Mouse (Mus musculus) ES-Bruce4 (cell line): ENCODE data around the gene H2-T22. TPM values are rescaled to one million over a fixed set of nuclear protein-coding genes. Genes with fewer than 3 reads are reported as not detected.
A peak's percentile ranks its signal among the peaks of the same experiment; 100 is the strongest.

Experiments
- H3K27ac ChIP-seq: 2 replicates; pipeline ENCODE4 v1.5.1; 2012; ENCODE audit warnings: low read length, inconsistent platforms; ENCODE audit not compliant: insufficient read depth
- H3K27me3 ChIP-seq: 2 replicates; pipeline ENCODE4 v1.6.1; 2012; ENCODE audit warnings: mild to moderate bottlenecking, low read length, inconsistent platforms; ENCODE audit not compliant: control insufficient read depth, poor library complexity, insufficient read depth, severe bottlenecking
- H3K36me3 ChIP-seq: 2 replicates; pipeline ENCODE4 v1.6.1; 2012; ENCODE audit warnings: inconsistent platforms, mild to moderate bottlenecking, low read length, moderate library complexity; ENCODE audit not compliant: control insufficient read depth, poor library complexity, insufficient read depth, severe bottlenecking
- H3K4me1 ChIP-seq: one replicate; pipeline ENCODE4 v1.8.1; 2011; ENCODE audit warnings: low read length; ENCODE audit not compliant: control insufficient read depth, insufficient read depth
- H3K4me3 ChIP-seq: 2 replicates; pipeline ENCODE4 v1.5.1; 2011; ENCODE audit warnings: low read depth, mild to moderate bottlenecking, low read length
- H3K9ac ChIP-seq: 2 replicates; pipeline ENCODE4 v1.6.1; 2012; ENCODE audit warnings: low read depth, mild to moderate bottlenecking, inconsistent platforms; ENCODE audit not compliant: poor library complexity, severe bottlenecking
- H3K9me3 ChIP-seq: replicated peaks from 2 replicates; pipeline ENCODE4 v1.6.1; 2012; ENCODE audit warnings: mild to moderate bottlenecking, low read length, inconsistent platforms; ENCODE audit not compliant: control insufficient read depth, poor library complexity, insufficient read depth, severe bottlenecking
- CTCF ChIP-seq: IDR thresholded peaks from one replicate; pipeline ENCODE4 v1.8.1; 2011; ENCODE audit warnings: low read depth, low read length
- EP300 ChIP-seq: IDR thresholded peaks from 2 replicates; pipeline ENCODE4 v1.6.1; 2011; ENCODE audit warnings: low read depth, low read length; ENCODE audit not compliant: insufficient read depth
- POLR2A ChIP-seq: IDR thresholded peaks from one replicate; pipeline ENCODE4 v1.8.1; 2011; ENCODE audit warnings: low read length; ENCODE audit not compliant: insufficient read depth
- polyA plus RNA-seq: library from polyadenylated mRNA; stranded (reverse); fragments of >200 nt; gene quantifications from 2 replicates; pipeline ENCODE4 v1.2.4, GENCODE M21; 2011; ENCODE audit warnings: low read depth; ENCODE audit not compliant: missing spikeins, insufficient read depth, insufficient read length

Gene H2-T22
- polyA plus RNA-seq, 1 experiment, result 18.2 TPM

DNA sequence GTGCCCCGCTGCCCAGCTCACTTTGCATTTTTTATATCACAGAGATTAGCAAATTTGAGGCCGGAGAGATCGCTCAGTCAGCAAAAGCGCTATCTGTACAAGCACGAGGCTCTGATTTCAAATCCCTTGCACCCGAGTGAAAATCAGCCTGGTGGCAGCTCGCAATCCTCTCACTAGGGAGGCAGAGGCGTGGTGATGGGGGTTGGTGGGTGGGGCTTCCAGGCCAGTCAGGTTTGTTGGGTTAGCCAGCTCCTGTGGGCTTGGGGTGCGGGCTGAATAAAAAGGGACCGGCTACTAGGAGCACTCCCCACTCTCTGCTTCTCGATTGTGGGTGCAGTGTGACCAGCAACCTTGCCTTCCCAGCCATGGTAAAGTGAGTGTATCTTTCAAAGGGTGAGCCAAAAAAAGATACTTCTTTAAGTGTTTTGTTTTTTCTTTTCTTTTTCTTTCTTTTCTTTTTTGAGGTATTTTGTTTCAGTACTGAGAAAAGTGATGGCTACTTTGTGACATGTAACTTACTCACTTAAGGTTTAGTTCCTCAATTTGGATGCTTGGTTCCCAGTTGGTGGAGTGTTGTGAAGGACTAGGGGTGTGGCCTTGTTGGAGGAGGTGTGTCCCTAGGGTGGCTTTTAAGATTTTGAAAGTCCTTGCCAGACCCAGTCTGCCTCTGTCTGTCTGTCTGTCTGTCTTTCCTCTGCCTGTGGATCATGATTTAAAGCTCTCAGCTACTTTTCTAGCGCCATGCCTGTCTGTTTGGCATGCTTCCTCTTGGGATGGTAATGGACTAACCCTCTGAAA is 44.6 kb downstream of the H2-T22 start:
- no peaks in the 10 kb centered on the region for H3K4me1 ChIP-seq
- H3K9me3 ChIP-seq, result peaks cover 32% of the 10 kb centered on the region
- no peak overlapping the region for H3K27ac ChIP-seq
- H3K4me3 ChIP-seq, result no peak overlapping the region
- no peak for TF ChIP-seq EP300
- no peak for TF ChIP-seq CTCF
- no peak for TF ChIP-seq POLR2A
- H3K9ac ChIP-seq, result no peak overlapping the region
- H3K36me3 ChIP-seq, result peaks cover 3% of the 10 kb centered on the region; the same call in 1 of the 2 replicates
- no peaks in the 10 kb centered on the region for H3K27me3 ChIP-seq

DNA sequence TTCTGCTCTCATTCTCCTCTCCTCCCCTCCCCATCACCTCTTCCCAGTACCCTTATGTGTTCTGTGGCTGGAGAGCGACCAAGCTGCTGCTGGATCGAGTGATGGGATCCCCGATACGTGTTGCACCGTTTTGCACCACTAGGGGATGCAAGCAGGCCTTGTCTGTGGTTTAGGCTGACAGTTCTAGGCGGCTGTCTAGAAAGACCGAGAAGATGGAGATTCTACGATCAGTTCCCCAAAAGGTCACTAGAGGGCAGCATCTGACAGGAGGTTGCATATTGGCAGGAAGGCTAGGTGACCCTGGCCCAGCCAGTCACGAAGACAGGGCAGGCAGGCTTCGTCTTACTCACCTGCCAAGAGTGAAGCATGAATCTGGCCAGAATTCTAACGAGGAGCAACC is 45.6 kb downstream of the H2-T22 start:
- no peaks in the 10 kb centered on the region for H3K4me1 ChIP-seq
- H3K27ac ChIP-seq, result no peak overlapping the region
- H3K9me3 ChIP-seq, result peaks cover 23% of the 10 kb centered on the region
- H3K4me3 ChIP-seq, result no peak overlapping the region
- H3K27me3 ChIP-seq, result no peaks in the 10 kb centered on the region
- H3K9ac ChIP-seq, result no peak overlapping the region
- peaks cover 3% of the 10 kb centered on the region; the same call in 1 of the 2 replicates for H3K36me3 ChIP-seq
- TF ChIP-seq CTCF, result peak; percentile 92
- TF ChIP-seq EP300, result peak; percentile 26; the same call in 1 of the 2 replicates
- no peak for TF ChIP-seq POLR2A

DNA sequence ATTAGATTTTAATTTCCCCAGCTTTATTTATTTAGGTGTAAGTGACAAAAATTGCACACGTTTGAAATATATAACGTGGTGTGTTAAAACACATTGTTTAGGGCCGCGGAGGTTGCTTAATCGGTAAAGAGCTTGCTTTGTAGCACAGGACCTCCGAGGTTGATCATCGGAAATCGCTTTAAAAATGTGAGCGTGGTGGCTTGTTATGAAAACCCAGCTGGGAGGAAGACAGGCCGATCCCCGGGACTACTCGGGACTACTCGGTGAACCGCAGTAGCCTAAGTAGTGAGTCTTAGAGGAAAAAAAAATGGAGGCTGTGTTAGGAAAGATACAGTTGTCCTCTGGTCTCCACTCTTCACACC is 47.7 kb downstream of the H2-T22 start:
- H3K4me3 ChIP-seq, result peak overlapping the region; percentile 95
- no peaks in the 10 kb centered on the region for H3K4me1 ChIP-seq
- peak overlapping the region; percentile 79 for H3K9ac ChIP-seq
- no peaks in the 10 kb centered on the region for H3K36me3 ChIP-seq
- H3K9me3 ChIP-seq, result 0 out of 2 replicates have a peak, but pooled peaks cover 6% of the 10 kb centered on the region
- no peak for TF ChIP-seq EP300
- no peak overlapping the region for H3K27ac ChIP-seq
- no peaks in the 10 kb centered on the region for H3K27me3 ChIP-seq

DNA sequence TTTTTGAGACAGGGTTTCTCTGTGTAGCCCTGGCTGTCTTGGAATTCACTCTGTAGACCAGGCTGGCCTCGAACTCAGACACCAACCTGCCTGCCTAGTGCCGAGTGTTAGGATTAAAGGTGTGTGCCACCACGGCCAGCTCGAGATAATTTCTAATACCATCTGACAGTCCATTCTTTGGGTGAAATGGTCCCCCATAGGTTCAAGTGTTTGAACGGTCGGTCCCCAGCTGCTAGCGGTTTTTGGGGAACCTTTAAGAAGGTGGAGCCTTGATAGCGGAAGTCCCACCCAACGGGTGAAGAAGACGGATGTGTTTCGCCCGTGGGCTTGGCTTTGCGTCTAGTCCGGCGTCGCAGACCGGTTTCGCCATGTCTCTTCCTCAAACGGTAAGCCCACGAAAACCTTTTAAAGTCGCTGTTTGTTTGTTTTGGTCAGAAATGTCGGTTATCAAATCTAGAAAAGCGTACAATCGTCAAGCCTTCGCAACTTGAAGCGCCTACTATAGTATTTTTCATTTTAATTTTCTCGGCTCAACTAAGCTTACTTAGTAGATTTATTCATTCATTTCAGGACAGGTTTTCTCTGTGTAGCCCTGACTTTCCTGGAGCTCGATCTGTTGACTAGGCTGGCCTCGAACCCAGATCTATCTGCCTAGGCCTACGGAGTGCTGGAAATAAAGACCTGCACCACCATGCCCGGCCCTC is 48.2 kb downstream of the H2-T22 start:
- H3K9ac ChIP-seq, result peak overlapping the region; percentile 79
- no peak overlapping the region for H3K27ac ChIP-seq
- H3K4me1 ChIP-seq, result no peaks in the 10 kb centered on the region
- H3K36me3 ChIP-seq, result no peaks in the 10 kb centered on the region
- no peaks in the 10 kb centered on the region for H3K27me3 ChIP-seq
- H3K9me3 ChIP-seq, result 0 out of 2 replicates have a peak, but pooled peaks cover 2% of the 10 kb centered on the region
- peak overlapping the region; percentile 95 for H3K4me3 ChIP-seq
- peak; percentile 74 for TF ChIP-seq POLR2A
- no peak for TF ChIP-seq CTCF
- TF ChIP-seq EP300, result no peak

DNA sequence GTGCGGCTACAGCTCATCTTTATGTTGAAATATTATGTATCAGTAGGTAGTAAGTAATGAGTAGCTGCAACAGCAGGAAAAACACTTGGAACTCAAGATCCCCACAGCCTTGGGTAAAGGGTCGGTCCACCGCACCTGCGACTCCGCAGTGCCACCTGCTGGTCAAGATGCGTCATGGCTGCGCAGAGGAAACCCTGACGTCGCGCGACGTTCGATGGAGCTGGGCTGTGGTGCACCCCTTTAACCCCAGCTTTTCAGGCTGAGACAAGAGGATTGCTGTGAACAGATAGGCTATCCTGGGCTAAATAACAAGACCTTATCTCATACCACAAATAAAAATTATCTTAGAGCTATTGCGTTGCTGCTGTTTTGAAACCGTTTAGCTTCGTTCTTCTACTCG is 48.9 kb downstream of the H2-T22 start:
- H3K36me3 ChIP-seq, result peaks cover 5% of the 10 kb centered on the region; the same call in 1 of the 2 replicates
- TF ChIP-seq CTCF (peak; percentile 100), EP300 (0 out of 2 replicates have a peak, but pooled peaks have one; percentile 41), POLR2A (no peak)
- H3K9me3 ChIP-seq, result no peaks in the 10 kb centered on the region
- no peaks in the 10 kb centered on the region for H3K27me3 ChIP-seq
- H3K4me1 ChIP-seq, result no peaks in the 10 kb centered on the region
- H3K4me3 ChIP-seq, result 0 out of 2 replicates have a peak overlapping the region, but pooled peaks have one; percentile 13
- no peak overlapping the region for H3K9ac ChIP-seq
- H3K27ac ChIP-seq, result no peak overlapping the region

DNA sequence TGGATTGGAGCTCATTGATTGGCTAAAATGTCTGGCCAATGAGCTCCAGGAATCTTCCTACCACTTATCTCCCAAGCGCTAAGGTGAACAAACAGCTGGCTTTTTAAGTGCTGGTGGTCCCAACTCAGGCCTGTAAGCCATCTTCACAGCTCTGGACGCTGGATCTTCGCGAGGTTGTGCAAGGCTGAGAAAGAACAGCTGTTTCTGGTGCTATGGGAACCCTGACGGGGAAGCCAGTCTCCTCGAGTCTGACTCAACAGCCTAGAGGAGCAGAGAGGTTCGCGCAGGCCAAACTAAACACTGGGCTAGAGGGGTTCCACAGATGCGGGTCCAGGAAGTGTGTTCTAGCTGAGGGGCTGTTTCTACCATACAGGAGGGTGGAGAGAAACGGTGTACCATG is 50.8 kb downstream of the H2-T22 start:
- peak overlapping the region; percentile 8 for H3K9ac ChIP-seq

More for the DNA sequence above, 50.8 kb downstream of the H2-T22 start:
- Histone ChIP-seq H3K4me3 (peak overlapping the region; percentile 55), H3K27ac (peak overlapping the region; percentile 32; the same call in 1 of the 2 replicates), H3K27me3 (no peaks in the 10 kb centered on the region), H3K36me3 (peaks cover 14% of the 10 kb centered on the region; the same call in 1 of the 2 replicates), H3K4me1 (no peaks in the 10 kb centered on the region), H3K9me3 (no peaks in the 10 kb centered on the region)
- no peak for TF ChIP-seq CTCF
- no peak for TF ChIP-seq POLR2A
- no peak for TF ChIP-seq EP300

Other genes with a start within 250 kb of the H2-T22 start
- 31.3 and 35.5 TPM in 2 replicates for gene Ier3, start 221.1 kb downstream of the H2-T22 start, polyA plus RNA-seq
- gene Flot1, start 219.5 kb downstream of the H2-T22 start, polyA plus RNA-seq, result 46.8 and 47.4 TPM in 2 replicates
- gene Tubb5, start 204.4 kb downstream of the H2-T22 start, polyA plus RNA-seq, result 1,430 and 1,461 TPM in 2 replicates
- 131 and 147 TPM in 2 replicates for gene Mdc1, start 201.2 kb downstream of the H2-T22 start, polyA plus RNA-seq
- gene Nrm, start 181.4 kb downstream of the H2-T22 start, polyA plus RNA-seq, result 32.9 and 35.3 TPM in 2 replicates
- gene Ppp1r18, start 177.2 kb downstream of the H2-T22 start, polyA plus RNA-seq, result 18.6 and 20.1 TPM in 2 replicates
- 533 and 573 TPM in 2 replicates for gene Dhx16, start 162.9 kb downstream of the H2-T22 start, polyA plus RNA-seq
- 58.1 and 58.9 TPM in 2 replicates for gene 2310061I04Rik, start 145.3 kb downstream of the H2-T22 start, polyA plus RNA-seq
- 33.4 and 42.5 TPM in 2 replicates for gene Atat1, start 132.7 kb downstream of the H2-T22 start, polyA plus RNA-seq
- gene Mrps18b, start 126.4 kb downstream of the H2-T22 start, polyA plus RNA-seq, result 117 and 144 TPM in 2 replicates
- 54.0 and 58.7 TPM in 2 replicates for gene Ppp1r10, start 126.3 kb downstream of the H2-T22 start, polyA plus RNA-seq
- gene Abcf1, start 73.0 kb downstream of the H2-T22 start, polyA plus RNA-seq, result 174 and 213 TPM in 2 replicates
- gene Gnl1, start 62.9 kb downstream of the H2-T22 start, polyA plus RNA-seq, result 34.5 and 37.0 TPM in 2 replicates
- gene Prr3, start 62.5 kb downstream of the H2-T22 start, polyA plus RNA-seq, result 25.5 and 33.5 TPM in 2 replicates
- 0.78 TPM in 1 of 2 replicates, not detected in the other for gene H2-T24, start 22.2 kb downstream of the H2-T22 start, polyA plus RNA-seq
- gene H2-T23, start 9.9 kb downstream of the H2-T22 start, polyA plus RNA-seq, result 0.46 and 1.1 TPM in 2 replicates
- gene Gm6034, start 214 bp upstream of the H2-T22 start, polyA plus RNA-seq, result not detected in 2 replicates
- not detected in 2 replicates for gene Gm11127, start 15.6 kb upstream of the H2-T22 start, polyA plus RNA-seq
- gene Gm19684, start 78.9 kb upstream of the H2-T22 start, polyA plus RNA-seq, result 0.41 TPM in 1 of 2 replicates, not detected in the other
- gene Gm7030, start 86.7 kb upstream of the H2-T22 start, polyA plus RNA-seq, result 0.81 and 1.4 TPM in 2 replicates
- gene Gm8909, start 125.8 kb upstream of the H2-T22 start, polyA plus RNA-seq, result 13.5 and 17.5 TPM in 2 replicates
- 0.64 and 0.84 TPM in 2 replicates for gene H2-T3, start 147.5 kb upstream of the H2-T22 start, polyA plus RNA-seq
- gene Rpp21, start 215.3 kb upstream of the H2-T22 start, polyA plus RNA-seq, result 32.1 and 35.0 TPM in 2 replicates
- 14.2 and 15.5 TPM in 2 replicates for gene Trim39, start 229.5 kb upstream of the H2-T22 start, polyA plus RNA-seq
- not detected in 2 replicates for gene H2-M10.2, start 243.7 kb upstream of the H2-T22 start, polyA plus RNA-seq